Mouse (Mus musculus): Measurements from ENCODE around the gene C130074G19Rik. TPM values are rescaled to one million over a fixed set of nuclear protein-coding genes. Genes with fewer than 3 reads are reported as not detected.
A peak's percentile ranks its signal among the peaks of the same experiment; 100 is the strongest.

C130074G19Rik gene
- total RNA-seq (2021) = 10 to 100 TPM; 31.8 to 32.5 TPM
- long read RNA-seq, experiment 1, partial matches to known transcripts = 0 of 5 reads
- long read RNA-seq, experiment 1, other reads (novel, unspliced or antisense) = 5 of 5 reads
- long read RNA-seq, experiment 2, partial matches to known transcripts = 0 of 5 reads
- long read RNA-seq, experiment 2, other reads (novel, unspliced or antisense) = 4 of 5 reads

- peak; percentile 15 to 29 for DNase-seq (ENCODE audit: low spot score in 2 of 2)
Measured at GRCm38 (mm10) chr1:184882281-184883268, at the start of gene C130074G19Rik. C130074G19Rik (minus strand) TSS chr1:184883218.

GRCm38 (mm10) chr1:184931097-184931496, 48.1 kb upstream of the C130074G19Rik start:
- DNase-seq (ENCODE audit: low spot score in 2 of 2) = no peak

GRCm38 (mm10) chr1:184928382-184928781, 45.4 kb upstream of the C130074G19Rik start:
- DNase-seq (ENCODE audit: low spot score in 2 of 2) = no peak

GRCm38 (mm10) chr1:184927911-184928310, 44.9 kb upstream of the C130074G19Rik start:
- DNase-seq (ENCODE audit: low spot score in 2 of 2) = no peak

GRCm38 (mm10) chr1:184922824-184923223, 39.8 kb upstream of the C130074G19Rik start:
- DNase-seq (ENCODE audit: low spot score in 2 of 2) = no peak

GRCm38 (mm10) chr1:184920057-184920456, 37.0 kb upstream of the C130074G19Rik start:
- DNase-seq (ENCODE audit: low spot score in 2 of 2) = no peak

- no peak for DNase-seq (ENCODE audit: low spot score in 2 of 2)
Measured at GRCm38 (mm10) chr1:184918227-184918888, 35.3 kb upstream of the C130074G19Rik start.

GRCm38 (mm10) chr1:184912336-184912735, 29.3 kb upstream of the C130074G19Rik start:
- no peak for DNase-seq (ENCODE audit: low spot score in 2 of 2)

GRCm38 (mm10) chr1:184911861-184912260, 28.8 kb upstream of the C130074G19Rik start:
- DNase-seq (ENCODE audit: low spot score in 2 of 2) = no peak

GRCm38 (mm10) chr1:184908558-184908957, 25.5 kb upstream of the C130074G19Rik start:
- DNase-seq (ENCODE audit: low spot score in 2 of 2) = no peak

- no peak for DNase-seq (ENCODE audit: low spot score in 2 of 2)
Measured at GRCm38 (mm10) chr1:184905904-184906745, 23.1 kb upstream of the C130074G19Rik start.

- no peak for DNase-seq (ENCODE audit: low spot score in 2 of 2)
Measured at GRCm38 (mm10) chr1:184905371-184905770, 22.4 kb upstream of the C130074G19Rik start.

- no peak for DNase-seq (ENCODE audit: low spot score in 2 of 2)
Measured at GRCm38 (mm10) chr1:184903697-184904096, 20.7 kb upstream of the C130074G19Rik start.

- DNase-seq (ENCODE audit: low spot score in 2 of 2) = no peak
Measured at GRCm38 (mm10) chr1:184902886-184903285, 19.9 kb upstream of the C130074G19Rik start.

GRCm38 (mm10) chr1:184897350-184897749, 14.3 kb upstream of the C130074G19Rik start:
- DNase-seq (ENCODE audit: low spot score in 2 of 2) = no peak

GRCm38 (mm10) chr1:184891998-184892397, 9.0 kb upstream of the C130074G19Rik start:
- no peak for DNase-seq (ENCODE audit: low spot score in 2 of 2)

- no peak for DNase-seq (ENCODE audit: low spot score in 2 of 2)
Measured at GRCm38 (mm10) chr1:184889454-184889853, 6.4 kb upstream of the C130074G19Rik start.

GRCm38 (mm10) chr1:184886160-184886559, 3.1 kb upstream of the C130074G19Rik start:
- DNase-seq (ENCODE audit: low spot score in 2 of 2) = no peak

- DNase-seq (ENCODE audit: low spot score in 2 of 2) = no peak
Measured at GRCm38 (mm10) chr1:184881861-184882260, 1.2 kb downstream of the C130074G19Rik start.

- no peak for DNase-seq (ENCODE audit: low spot score in 2 of 2)
Measured at GRCm38 (mm10) chr1:184881211-184881610, 1.8 kb downstream of the C130074G19Rik start.

GRCm38 (mm10) chr1:184878860-184879259, 4.2 kb downstream of the C130074G19Rik start:
- DNase-seq (ENCODE audit: low spot score in 2 of 2) = no peak

Measured in adrenal gland, postnatal 4 days (tissue).